Mouse (Mus musculus) embryonic fibroblast, embryonic 13.5 days (primary cell): ENCODE measurements at regions not wholly inside any gene's neighbourhood (a gene's known extent, or its start where the extent isn't known, plus 50 kb on each side); places are given as distances from the start of the nearest gene placed in this dataset.

Experiments
- CTCF ChIP-seq: IDR thresholded peaks from 2 replicates; pipeline ENCODE4 v1.5.1; 2011; ENCODE audit warnings: mild to moderate bottlenecking, control low read depth, low read length, moderate library complexity, borderline replicate concordance; ENCODE audit not compliant: insufficient read depth
- POLR2A ChIP-seq: IDR thresholded peaks from 2 replicates; pipeline ENCODE4 v1.6.1; 2011; ENCODE audit warnings: low read depth, mild to moderate bottlenecking, control low read depth, low read length, moderate library complexity

DNA sequence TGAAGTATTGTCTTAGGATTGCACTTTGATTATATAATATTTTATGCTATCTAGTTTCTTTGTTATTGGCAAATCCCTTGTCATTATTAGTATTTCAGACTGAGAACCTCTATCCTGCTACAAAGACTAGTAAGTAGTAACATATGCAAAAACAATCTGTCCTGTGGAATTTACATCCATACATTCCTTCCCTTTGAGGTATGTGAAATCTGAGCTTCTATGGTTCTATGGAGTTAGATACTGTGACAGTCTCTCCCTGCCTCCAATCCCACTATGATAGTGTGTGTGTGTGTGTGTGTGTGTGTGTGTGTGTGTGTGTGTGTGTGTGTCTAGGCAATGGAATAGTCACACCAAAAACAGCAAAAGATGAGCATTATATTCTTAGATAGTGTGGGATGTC, 659.6 kb upstream of the Marcks start:
- TF ChIP-seq CTCF, result no peak
- TF ChIP-seq POLR2A, result no peak
